Mouse (Mus musculus): ENCODE data around the gene Nupl1.

DNA sequence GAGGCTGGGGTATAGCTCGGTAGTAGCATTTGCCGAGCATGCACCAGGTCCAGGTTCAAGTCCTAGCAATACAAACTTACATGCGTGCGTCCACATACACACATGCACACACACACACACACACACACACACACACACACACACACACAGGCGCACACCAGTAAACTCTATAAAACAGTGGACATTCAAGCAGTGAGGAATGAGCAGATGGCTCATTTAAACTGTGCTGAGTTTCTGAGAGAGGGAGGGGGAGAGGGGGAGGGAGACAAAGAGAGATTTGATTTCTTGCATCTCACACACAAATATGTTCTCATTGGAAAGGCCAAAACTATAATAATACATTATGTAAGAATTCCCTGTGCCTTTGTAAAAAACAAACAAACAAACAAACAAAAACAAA, 55.2 kb downstream of the Nupl1 start:
- TF ChIP-seq POLR2A (IDR thresholded peaks at IDR 0.05; ENCODE audit: borderline replicate concordance, insufficient read depth, low read length) (no peak), CTCF (IDR thresholded peaks at IDR 0.05; ENCODE audit: borderline replicate concordance, insufficient read depth, low read depth, low read length) (no peak)

All from cerebellum, adult 2 months (tissue).